In genomic region chrX:119395463-119395862, GRCm38 (mm10) we compare ENCODE assay signal across 34 mouse cellular contexts.
"Had no signal": no experiment of that assay in that cellular context is flagged by ENCODE, and none has a peak within 500 bp of the region (broad histone marks: within the 10 kb centered on the region; RNA-seq: fewer than 3 reads in every experiment).

No protein-coding gene starts in this region.

- H3K36me3 ChIP-seq: heart, embryonic 10.5 days; heart, embryonic 12.5 days; heart, embryonic 13.5 days; heart, embryonic 15.5 days; hindbrain, embryonic 10.5 days; hindbrain, embryonic 12.5 days; hindbrain, embryonic 13.5 days; hindbrain, embryonic 15.5 days; intestine, embryonic 15.5 days; kidney, embryonic 15.5 days had no signal

- H3K4me1 ChIP-seq: heart, embryonic 10.5 days; heart, embryonic 12.5 days; heart, embryonic 13.5 days; heart, embryonic 15.5 days; hindbrain, embryonic 10.5 days; hindbrain, embryonic 12.5 days; hindbrain, embryonic 13.5 days; hindbrain, embryonic 15.5 days; intestine, embryonic 15.5 days; kidney, embryonic 15.5 days had no signal

- H3K27me3 ChIP-seq: heart, embryonic 12.5 days; heart, embryonic 13.5 days; heart, embryonic 15.5 days; hindbrain, embryonic 12.5 days; hindbrain, embryonic 13.5 days; hindbrain, embryonic 15.5 days; intestine, embryonic 15.5 days; kidney, embryonic 15.5 days had no signal

- H3K4me3 ChIP-seq: heart, embryonic 10.5 days; heart, embryonic 12.5 days; heart, embryonic 13.5 days; heart, embryonic 15.5 days; hindbrain, embryonic 10.5 days; hindbrain, embryonic 12.5 days; hindbrain, embryonic 13.5 days; hindbrain, embryonic 15.5 days; intestine, embryonic 15.5 days; kidney, embryonic 15.5 days; layer of hippocampus, adult 2 months; left cerebral cortex, adult 2 months had no signal

- ATAC-seq: hindbrain, embryonic 16.5 days; inflammation-experienced regulatory T-cells, adult 6 months; intestine, embryonic 15.5 days; intestine, postnatal 0 days had no signal

- DNase-seq: heart, postnatal 10 days; heart, postnatal 14 days; heart, postnatal 36 days; heart, postnatal 4 days; kidney, adult 11 months; kidney, adult 18-20 months; kidney, adult 2 months; kidney, adult 8-10 months; kidney, adult 9 months; kidney, postnatal 10 days; kidney, postnatal 14 days; kidney, postnatal 25 days; kidney, postnatal 36 days; kidney, postnatal 4 days; layer of hippocampus, adult 9-11 months; layer of hippocampus, postnatal 36 days had no signal

- H3K4me2 ChIP-seq: heart, embryonic 11.5 days; heart, embryonic 12.5 days; heart, embryonic 13.5 days; heart, embryonic 15.5 days; hindbrain, embryonic 12.5 days; hindbrain, embryonic 13.5 days; hindbrain, embryonic 14.5 days; hindbrain, embryonic 15.5 days; intestine, embryonic 15.5 days; kidney, embryonic 15.5 days had no signal

- H3K27ac ChIP-seq: heart, embryonic 10.5 days; heart, embryonic 13.5 days; heart, embryonic 15.5 days; hindbrain, embryonic 10.5 days; hindbrain, embryonic 12.5 days; hindbrain, embryonic 13.5 days; hindbrain, embryonic 14.5 days; hindbrain, embryonic 15.5 days; intestine, embryonic 15.5 days; kidney, embryonic 15.5 days; kidney, postnatal 0 days; layer of hippocampus, adult 2 months; left cerebral cortex, adult 2 months had no signal

- H3K9ac ChIP-seq: heart, embryonic 12.5 days; heart, embryonic 13.5 days; heart, embryonic 15.5 days; hindbrain, embryonic 12.5 days; hindbrain, embryonic 13.5 days; hindbrain, embryonic 14.5 days; hindbrain, embryonic 15.5 days; intestine, embryonic 15.5 days; kidney, embryonic 15.5 days had no signal

- H3K9me3 ChIP-seq: heart, embryonic 10.5 days; heart, embryonic 13.5 days; heart, embryonic 15.5 days; hindbrain, embryonic 10.5 days; hindbrain, embryonic 12.5 days; hindbrain, embryonic 13.5 days; hindbrain, embryonic 15.5 days; intestine, embryonic 15.5 days; kidney, embryonic 15.5 days had no signal
